In the genomic region with DNA sequence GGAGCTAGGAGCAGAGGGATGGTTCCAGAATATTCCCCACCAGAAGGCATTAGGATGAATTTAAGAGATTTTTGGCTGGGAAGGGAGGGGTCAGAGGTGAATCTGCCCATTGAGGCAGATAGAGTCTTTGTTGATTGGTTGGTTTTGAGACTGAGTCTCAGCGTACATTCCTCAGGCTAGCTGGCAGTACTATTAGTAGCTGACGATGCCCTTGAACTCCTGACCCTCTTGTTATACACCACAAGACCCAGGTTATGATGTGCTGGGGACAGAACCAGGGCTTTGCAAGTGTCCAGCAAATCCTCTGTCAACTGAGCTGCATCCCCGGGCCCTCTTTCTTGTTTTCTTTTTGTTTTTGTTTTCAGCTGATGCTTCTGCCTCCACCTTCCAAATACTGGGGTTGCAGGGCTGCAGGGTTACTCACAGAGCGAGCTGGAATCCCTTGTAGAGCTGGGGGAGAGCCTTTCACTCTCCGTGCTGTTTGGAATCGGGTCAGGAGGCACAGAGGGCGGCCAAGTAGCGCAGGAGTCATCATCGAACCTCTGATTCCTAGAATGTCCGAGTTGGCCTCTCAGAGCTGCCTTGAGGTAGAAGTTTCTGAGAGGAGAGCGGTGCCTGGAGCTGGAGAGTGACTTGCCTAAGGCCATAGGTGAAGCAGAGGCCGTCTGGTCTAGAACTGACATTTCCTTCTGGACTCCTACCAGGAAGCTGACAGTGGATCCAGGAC, we compare ENCODE assay signal across 24 mouse cellular contexts. TPM values are rescaled to one million over a fixed set of nuclear protein-coding genes. Genes with fewer than 3 reads are reported as not detected.
DNase-seq lines count a peak whose midpoint lies in the region; ATAC-seq and TF ChIP-seq lines count a peak whose summit lies in the region.
"Had no signal": no experiment of that assay in that cellular context is flagged by ENCODE, and none has a peak within 500 bp of the region (broad histone marks: within the 10 kb centered on the region; RNA-seq: fewer than 3 reads in every experiment).

No protein-coding gene starts in this region.

- WGBS in heart, embryonic 10.5 days = 81% methylated on average over 12 of the region's 12 CpGs
- 81% methylated on average over 12 of the region's 12 CpGs for WGBS in heart, embryonic 11.5 days (ENCODE audit: insufficient replicate concordance)

- H3K4me3 ChIP-seq in heart, embryonic 10.5 days = no peak overlapping the region
- no peak overlapping the region for H3K4me3 ChIP-seq in heart, embryonic 11.5 days (ENCODE audit: low read depth, low read length)
- 0 out of 2 replicates have a peak overlapping the region, but pooled peaks have one; percentile 13 for H3K4me3 ChIP-seq in E14TG2a.4 (replicated peaks; ENCODE audit: low read length)
- H3K4me3 ChIP-seq: embryonic facial prominence, embryonic 10.5 days; embryonic facial prominence, embryonic 13.5 days; erythroblast, embryonic 14.5 days; forebrain, embryonic 12.5 days; forebrain, embryonic 15.5 days; hindbrain, embryonic 12.5 days; hindbrain, embryonic 15.5 days had no signal

- H3K4me2 ChIP-seq in heart, embryonic 11.5 days = no peak overlapping the region
- H3K4me2 ChIP-seq: embryonic facial prominence, embryonic 13.5 days; forebrain, embryonic 12.5 days; forebrain, embryonic 15.5 days; hindbrain, embryonic 12.5 days; hindbrain, embryonic 15.5 days had no signal

- DNase-seq in adrenal gland, adult 2 months = peak; percentile 43
- no peak for DNase-seq in adrenal gland, adult 18-20 months (ENCODE audit: low spot score in 2 of 2)
- no peak for DNase-seq in heart, embryonic 10.5 days (ENCODE audit: low spot score)
- peak; percentile 54 for DNase-seq in ZHBTc4 (ENCODE audit: low read depth, low spot score)
- no peak for DNase-seq in urinary bladder, postnatal 36 days (ENCODE audit: low spot score in 2 of 2)
- DNase-seq: cerebellum, adult 11-12 months; cerebellum, adult 8-10 months; cerebellum, postnatal 10 days; cerebellum, postnatal 36 days; embryo, embryonic 11 days; gastrocnemius, postnatal 25 days; heart, adult 18-20 months had no signal

- no peak overlapping the region for H3K9ac ChIP-seq in heart, embryonic 11.5 days (ENCODE audit: low read depth, low read length)
- H3K9ac ChIP-seq: embryonic facial prominence, embryonic 13.5 days; forebrain, embryonic 12.5 days; forebrain, embryonic 15.5 days; hindbrain, embryonic 12.5 days; hindbrain, embryonic 15.5 days had no signal

- ATAC-seq in heart, embryonic 11.5 days (replicated peaks; ENCODE audit: insufficient number of reproducible peaks, low FRiP score, low TSS enrichment) = no peak
- no peak for ATAC-seq in CD4-positive, CD25-positive, alpha-beta regulatory T cell, adult 4 months
- ATAC-seq: forebrain, embryonic 15.5 days; intestine, postnatal 0 days had no signal

- H3K36me3 ChIP-seq in heart, embryonic 10.5 days = no peaks in the 10 kb centered on the region
- no peaks in the 10 kb centered on the region for H3K36me3 ChIP-seq in heart, embryonic 11.5 days (ENCODE audit: control insufficient read depth, insufficient read depth, low read length)
- no peaks in the 10 kb centered on the region for H3K36me3 ChIP-seq in E14TG2a.4 (ENCODE audit: insufficient read depth, low read length)
- H3K36me3 ChIP-seq: embryonic facial prominence, embryonic 10.5 days; embryonic facial prominence, embryonic 13.5 days; forebrain, embryonic 12.5 days; forebrain, embryonic 15.5 days; hindbrain, embryonic 12.5 days; hindbrain, embryonic 15.5 days had no signal

- TF ChIP-seq CTCF in E14TG2a.4 (conservative IDR thresholded peaks at IDR 0.05; ENCODE audit: low read length) = no peak

- no peaks in the 10 kb centered on the region for H3K9me3 ChIP-seq in heart, embryonic 10.5 days
- H3K9me3 ChIP-seq in heart, embryonic 11.5 days (replicated peaks; ENCODE audit: control insufficient read depth, low read length) = no peaks in the 10 kb centered on the region
- H3K9me3 ChIP-seq in E14TG2a.4 (ENCODE audit: low read length) = no peaks in the 10 kb centered on the region
- H3K9me3 ChIP-seq: embryonic facial prominence, embryonic 10.5 days; embryonic facial prominence, embryonic 13.5 days; forebrain, embryonic 12.5 days; forebrain, embryonic 15.5 days; hindbrain, embryonic 12.5 days; hindbrain, embryonic 15.5 days had no signal

- H3K27ac ChIP-seq in heart, embryonic 10.5 days = peak overlapping the region; percentile 47
- H3K27ac ChIP-seq in heart, embryonic 11.5 days (ENCODE audit: low read depth, low read length) = no peak overlapping the region
- H3K27ac ChIP-seq: embryonic facial prominence, embryonic 10.5 days; embryonic facial prominence, embryonic 13.5 days; forebrain, embryonic 12.5 days; forebrain, embryonic 15.5 days; hindbrain, embryonic 12.5 days; hindbrain, embryonic 15.5 days had no signal

- no peaks in the 10 kb centered on the region; the same call in 1 of the 2 replicates for H3K27me3 ChIP-seq in heart, embryonic 10.5 days (ENCODE audit: insufficient read depth, poor library complexity, severe bottlenecking)
- H3K27me3 ChIP-seq in heart, embryonic 11.5 days (ENCODE audit: control insufficient read depth, insufficient read depth, low read length) = no peaks in the 10 kb centered on the region
- H3K27me3 ChIP-seq in E14TG2a.4 (ENCODE audit: insufficient read depth, low read length) = no peaks in the 10 kb centered on the region
- H3K27me3 ChIP-seq: CH12.LX; embryonic facial prominence, embryonic 13.5 days; forebrain, embryonic 12.5 days; forebrain, embryonic 15.5 days; hindbrain, embryonic 12.5 days; hindbrain, embryonic 15.5 days had no signal

- H3K4me1 ChIP-seq in heart, embryonic 10.5 days = peaks cover 46% of the 10 kb centered on the region
- peaks cover 33% of the 10 kb centered on the region for H3K4me1 ChIP-seq in heart, embryonic 11.5 days (ENCODE audit: control insufficient read depth, insufficient read depth, low read length)
- peaks cover 71% of the 10 kb centered on the region for H3K4me1 ChIP-seq in E14TG2a.4 (replicated peaks; ENCODE audit: low read depth, low read length)
- H3K4me1 ChIP-seq: embryonic facial prominence, embryonic 10.5 days; forebrain, embryonic 12.5 days; forebrain, embryonic 15.5 days; hindbrain, embryonic 12.5 days; hindbrain, embryonic 15.5 days had no signal

RNA-seq across cellular contexts. Expression of gene Larp1, which starts 27.6 kb away (rescaled TPM):
- 100 to 1,000 TPM in 1 of 2 experiments, 10 to 100 TPM in 1; 75.1 to 137 TPM for total RNA-seq in adrenal gland, adult 2 months (2021)
- polyA plus RNA-seq in adrenal gland, adult 2 months (2012; rRNA removed) = 34.1 and 39.8 TPM in 2 replicates
- total RNA-seq in adrenal gland, adult 18-20 months (2021) = 100 to 1,000 TPM in 1 of 2 experiments, 10 to 100 TPM in 1; 85.2 to 122 TPM
- 18.3 and 21.8 TPM in 2 replicates for polyA plus RNA-seq in heart, embryonic 10.5 days (2016; fragmentation: Nextera tagmentation; extraction: Ambion mirVana)
- 16.9 and 19.5 TPM in 2 replicates for polyA plus RNA-seq in heart, embryonic 11.5 days (2014; fragmentation: Nextera tagmentation; extraction: Ambion mirVana)
- 10 to 100 TPM; 27.0 to 36.1 TPM for polyA plus RNA-seq in CD4-positive, CD25-positive, alpha-beta regulatory T cell, adult 4 months (2017; shearing (Covaris generic))

Comparison
In these comparisons a context has a peak if more than half of its experiments do, and no peak if none do; other contexts are left out.
1. DNase-seq: peak in adrenal gland, adult 2 months (single experiment) and ZHBTc4 (single experiment); none in adrenal gland, adult 18-20 months (0 of 2), heart, embryonic 10.5 days (single experiment) and urinary bladder, postnatal 36 days (0 of 2).